Mouse (Mus musculus): ENCODE results near the gene Fxyd5.

Gene Fxyd5

DNA sequence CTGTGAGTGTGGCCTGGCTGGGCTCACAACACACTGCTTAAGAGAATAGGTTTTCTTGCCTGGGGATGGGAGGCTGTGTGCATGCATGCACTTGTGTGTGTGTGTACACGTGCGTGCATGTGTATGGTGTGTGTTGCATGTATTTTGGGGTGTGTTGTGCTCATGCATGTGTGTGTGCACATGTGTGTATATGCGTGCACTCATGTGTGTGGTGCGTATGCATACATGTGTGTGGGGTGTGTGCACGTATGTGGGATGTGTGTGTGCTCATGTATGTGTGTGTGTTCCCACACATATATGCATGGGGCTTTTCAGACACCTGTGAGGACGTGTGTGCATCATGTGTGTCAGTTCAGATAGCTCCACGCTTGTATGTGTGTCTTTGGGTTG, 18.3 kb upstream of the Fxyd5 start:
- no peak for DNase-seq (ENCODE audit: low read depth, low spot score)

DNA sequence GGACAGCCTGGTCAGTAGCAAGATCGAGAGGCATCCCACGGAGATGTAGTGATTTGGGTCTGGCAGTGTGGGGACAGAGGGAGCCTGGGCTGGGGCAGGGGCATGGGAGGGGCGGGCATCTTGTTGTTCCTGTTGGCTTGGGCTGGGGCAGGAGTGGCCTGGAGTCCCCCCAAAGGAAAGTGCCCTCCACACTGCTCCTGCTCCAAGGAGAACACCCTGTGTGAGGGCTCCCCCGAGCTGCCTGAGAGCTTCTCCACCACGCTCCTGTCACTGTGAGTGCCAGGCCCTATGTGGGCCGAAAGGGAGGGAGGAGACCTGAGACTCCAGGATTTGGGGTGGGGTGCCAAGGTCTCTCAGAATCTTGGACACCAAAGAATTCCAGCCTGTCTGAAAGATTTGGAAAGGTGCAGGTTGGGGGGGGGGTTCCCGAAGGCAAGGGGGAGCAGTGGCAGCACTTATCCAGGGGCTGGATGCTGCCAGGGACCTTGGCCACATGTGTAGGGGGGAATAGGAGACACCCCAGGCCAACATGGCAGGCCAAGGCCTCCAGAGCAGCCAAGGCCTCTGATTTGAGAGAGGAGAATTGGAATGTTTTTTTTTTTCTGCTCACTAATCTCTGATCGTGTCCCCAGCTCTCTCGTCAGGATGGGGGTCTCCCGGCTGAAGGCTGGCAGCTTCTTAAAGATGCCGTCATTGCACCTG, 17.8 kb upstream of the Fxyd5 start:
- DNase-seq (ENCODE audit: low read depth, low spot score): no peak

DNA sequence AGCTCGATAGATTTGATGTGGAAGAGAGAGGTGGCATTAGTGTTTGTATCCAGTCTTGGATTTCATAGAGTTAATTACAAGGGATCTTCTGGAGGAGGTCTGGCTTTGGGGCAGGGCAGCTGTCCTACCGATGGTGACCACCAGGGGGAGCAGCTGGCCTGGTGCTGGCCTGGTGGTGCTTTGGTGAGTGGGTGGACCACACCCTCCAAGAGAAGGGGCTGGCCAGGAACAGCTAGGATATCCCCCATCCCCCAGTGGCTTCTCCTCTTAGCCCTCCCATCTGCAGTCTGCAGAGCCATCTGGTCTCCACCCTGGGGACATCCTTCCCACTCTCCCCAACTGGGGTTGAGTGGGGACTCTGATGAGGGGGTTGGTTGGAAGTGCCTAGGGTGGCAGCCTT, 16.8 kb upstream of the Fxyd5 start, which contains the start of gene Lgi4:
TSS of gene Lgi4 (plus strand) at position 235 of the 400 bp plus-strand sequence.
- DNase-seq (ENCODE audit: low read depth, low spot score): no peak

- DNase-seq (ENCODE audit: low read depth, low spot score): no peak
These were observed 15.9 kb upstream of the Fxyd5 start for GRCm38 (mm10) chr7:31058211-31058610.

DNA sequence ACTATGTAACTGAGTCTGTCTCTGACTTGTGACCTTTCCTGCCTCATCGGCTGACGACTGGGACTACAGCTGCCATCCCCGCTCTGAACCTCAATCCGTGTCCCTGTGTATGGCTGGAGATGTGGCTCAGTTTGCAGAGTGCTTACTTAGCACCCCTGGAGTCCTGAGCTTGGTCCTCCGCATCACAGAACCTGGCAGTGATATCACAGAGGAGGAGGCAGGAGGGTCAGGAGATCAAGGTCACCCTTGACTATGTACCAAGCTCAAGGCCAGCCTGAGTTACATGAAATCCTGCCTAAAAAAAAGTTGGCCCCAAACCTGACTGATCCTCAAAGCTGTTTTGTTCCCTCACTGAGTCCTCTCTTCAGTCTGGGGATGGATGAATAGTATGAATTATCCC, 15.4 kb upstream of the Fxyd5 start:
- DNase-seq (ENCODE audit: low read depth, low spot score): no peak

GRCm38 (mm10) chr7:31057071-31057470, 14.8 kb upstream of the Fxyd5 start, which contains the start of gene Fxyd1:
Fxyd1 (minus strand) TSS chr7:31057199.
- DNase-seq (ENCODE audit: low read depth, low spot score): no peak

DNA sequence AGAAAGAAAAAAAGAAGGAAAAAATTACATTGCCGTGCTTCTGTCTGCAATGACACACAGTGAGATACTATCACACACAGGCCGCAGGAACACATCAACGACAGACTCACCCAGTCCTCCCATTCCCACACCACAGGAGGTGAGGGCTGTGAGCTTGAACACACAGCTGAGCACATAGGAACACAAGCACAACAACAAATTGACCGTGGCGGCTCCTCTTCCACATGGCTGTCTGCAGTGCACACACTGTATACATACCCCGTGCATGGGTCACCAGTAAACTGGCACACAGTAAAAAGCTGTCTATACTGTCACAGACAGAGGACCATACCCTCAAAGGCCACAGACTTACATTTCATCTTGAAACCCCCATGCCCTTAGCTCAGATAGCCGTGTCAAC, 14.2 kb upstream of the Fxyd5 start:
- DNase-seq (ENCODE audit: low read depth, low spot score): no peak

- DNase-seq (ENCODE audit: low read depth, low spot score): no peak
These were observed 13.6 kb upstream of the Fxyd5 start for GRCm38 (mm10) chr7:31055883-31056282.

DNA sequence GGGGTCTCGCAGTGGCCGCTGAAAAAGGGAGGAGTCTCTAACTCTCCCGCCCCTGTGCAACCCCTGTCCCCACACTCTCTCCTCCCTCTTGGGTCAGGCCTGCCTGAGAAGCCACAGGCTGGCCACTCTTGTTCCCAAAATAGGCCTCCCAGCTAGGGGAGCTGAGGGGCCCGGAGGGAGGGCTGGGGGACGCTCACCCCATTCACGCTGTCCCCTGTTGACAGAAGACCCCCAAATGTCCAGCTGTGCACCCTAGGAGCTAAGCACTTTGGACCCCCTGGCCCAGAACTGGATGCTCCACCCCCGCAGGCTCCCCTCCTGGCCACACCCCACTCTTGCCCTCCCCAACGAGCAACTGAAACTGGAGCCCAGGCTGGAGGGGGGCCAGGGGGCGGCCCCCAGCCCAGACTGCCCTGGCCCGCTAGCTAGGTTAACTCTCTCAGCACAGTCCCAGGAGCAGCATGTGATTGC, 13.1 kb upstream of the Fxyd5 start:
- no peak for DNase-seq (ENCODE audit: low read depth, low spot score)

DNA sequence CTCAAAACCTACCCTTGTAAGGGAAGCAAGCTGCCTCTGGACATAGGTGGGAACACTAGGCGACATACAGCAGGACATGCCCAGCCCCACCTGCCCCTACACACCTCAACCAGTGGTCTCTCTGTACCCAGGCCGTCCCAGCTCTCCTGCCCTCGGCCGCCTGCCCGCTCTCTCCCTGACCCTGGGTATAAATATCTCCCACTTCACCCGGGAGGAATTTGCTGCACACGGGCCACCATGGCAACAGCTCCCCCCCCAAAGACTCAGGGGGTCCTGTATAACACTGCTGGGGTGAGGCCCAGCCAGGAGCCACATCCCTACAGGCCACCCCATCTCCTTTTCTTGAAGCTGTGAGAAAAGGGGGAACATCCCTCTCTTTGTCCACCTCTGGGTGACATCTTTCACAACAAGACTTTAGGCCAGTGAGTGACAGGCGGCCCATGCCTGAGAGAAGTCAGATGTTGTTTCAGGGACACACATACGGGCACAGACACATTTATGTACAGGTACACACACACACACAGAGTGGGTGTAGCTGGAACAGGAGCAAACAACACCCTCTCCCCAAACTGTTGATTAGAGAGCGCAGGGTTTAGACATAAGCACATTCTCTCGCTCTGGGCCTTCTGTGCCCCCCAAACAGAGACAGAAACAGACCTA, 12.5 kb upstream of the Fxyd5 start:
- no peak for DNase-seq (ENCODE audit: low read depth, low spot score)

GRCm38 (mm10) chr7:31053882-31054447, 11.7 kb upstream of the Fxyd5 start:
- DNase-seq (ENCODE audit: low read depth, low spot score): no peak

DNA sequence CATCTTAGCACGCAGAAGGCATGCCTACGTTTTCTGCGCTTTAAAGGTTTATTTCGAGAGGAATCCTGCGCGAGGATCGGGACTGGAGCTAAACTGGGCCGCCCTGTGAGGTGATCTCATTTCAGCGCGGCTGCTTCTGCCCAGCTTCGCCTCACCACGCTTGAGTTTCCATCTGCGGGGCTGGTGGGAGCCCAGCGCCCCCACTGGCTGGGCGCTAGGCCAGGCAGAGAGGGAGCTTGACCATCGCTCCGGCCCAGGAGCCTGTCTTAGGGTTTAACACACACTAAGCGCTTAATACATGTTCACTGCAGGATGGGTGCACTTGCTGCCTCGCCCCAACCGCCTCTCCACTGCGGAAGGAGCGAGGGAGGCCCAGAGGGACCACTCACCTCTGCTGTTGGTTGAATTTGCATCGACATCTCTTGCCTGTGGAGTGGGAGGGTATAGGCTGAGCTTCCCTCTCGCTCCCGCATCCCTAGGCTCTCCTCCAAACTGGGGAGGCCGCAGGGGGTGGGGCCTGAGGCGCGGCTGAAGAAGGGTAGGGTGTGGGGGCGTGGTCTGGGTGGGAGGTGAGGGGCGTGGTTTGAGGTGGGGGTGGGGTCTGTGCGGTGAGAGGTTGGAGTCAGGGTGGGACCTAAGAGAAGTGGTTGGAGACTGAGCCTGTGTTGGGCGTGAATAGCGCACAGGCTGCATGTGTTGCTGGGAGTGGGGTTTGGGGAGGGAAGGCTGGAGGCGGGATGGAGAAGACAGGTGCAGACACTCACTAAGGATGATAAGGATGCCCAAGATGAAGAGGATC, 10.6 kb upstream of the Fxyd5 start:
- no peak for DNase-seq (ENCODE audit: low read depth, low spot score)

- DNase-seq (ENCODE audit: low read depth, low spot score): no peak
These were observed 10.0 kb upstream of the Fxyd5 start for GRCm38 (mm10) chr7:31052251-31052635.

DNA sequence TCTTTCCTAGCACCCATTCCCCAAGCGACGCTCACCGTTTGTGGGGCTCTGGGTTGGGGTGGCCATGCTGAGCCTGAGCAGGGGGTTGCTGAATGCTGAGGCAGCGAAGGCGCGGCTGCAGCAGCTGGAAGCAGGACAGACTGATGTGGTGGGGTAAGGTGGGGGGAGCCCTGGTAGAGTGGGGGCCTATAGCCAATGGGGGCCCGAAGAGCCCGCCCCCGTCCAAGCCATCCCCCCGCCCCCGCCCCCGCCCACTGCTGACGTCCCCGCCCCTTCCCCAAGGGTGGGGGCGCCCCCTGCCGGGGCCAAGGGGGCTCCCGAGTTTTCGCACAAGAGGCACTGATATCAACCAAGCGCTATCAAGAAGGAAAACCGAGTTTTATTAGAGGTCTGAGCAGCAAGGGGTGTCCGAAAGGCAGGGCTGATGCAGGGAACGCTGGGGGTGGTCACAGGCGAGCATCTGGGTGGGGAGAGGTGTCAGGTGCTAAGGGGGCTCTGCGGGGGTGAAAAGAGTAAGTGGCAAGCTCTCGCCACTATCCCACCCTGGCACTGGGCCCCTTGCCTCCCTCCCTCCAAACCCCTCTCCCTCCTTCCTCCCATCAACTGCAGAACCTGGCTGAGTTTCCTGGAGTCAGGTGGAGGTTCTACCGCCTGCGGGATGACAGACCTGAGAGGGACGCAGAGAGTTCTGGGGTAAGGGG, 9.2 kb upstream of the Fxyd5 start, which contains the start of gene Fxyd7:
TSS of gene Fxyd7 (minus strand) at position 147 of the 701 bp plus-strand sequence.
- DNase-seq (ENCODE audit: low read depth, low spot score): no peak

DNA sequence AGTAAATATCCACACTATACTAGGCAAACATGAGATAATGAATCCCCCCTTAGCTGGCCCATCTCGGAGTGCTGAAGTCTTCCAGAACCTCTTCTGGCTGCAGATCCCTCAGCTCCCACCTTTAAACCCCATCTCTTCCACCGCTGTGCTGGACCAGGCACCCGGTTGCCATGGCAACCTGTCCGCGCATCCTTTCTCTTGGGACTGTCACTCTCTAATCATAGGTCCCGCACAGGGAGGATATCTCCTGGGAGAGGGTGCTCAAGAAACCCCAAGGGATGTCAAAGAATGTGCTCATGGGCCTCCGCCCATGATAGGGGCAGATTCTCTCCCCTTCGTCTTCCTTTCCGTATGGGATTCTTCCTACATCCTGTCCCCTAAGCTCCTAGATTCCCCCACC, 8.6 kb upstream of the Fxyd5 start:
- no peak for DNase-seq (ENCODE audit: low read depth, low spot score)

- no peak for DNase-seq (ENCODE audit: low read depth, low spot score)
These were observed 8.2 kb upstream of the Fxyd5 start for GRCm38 (mm10) chr7:31050487-31050886.

DNA sequence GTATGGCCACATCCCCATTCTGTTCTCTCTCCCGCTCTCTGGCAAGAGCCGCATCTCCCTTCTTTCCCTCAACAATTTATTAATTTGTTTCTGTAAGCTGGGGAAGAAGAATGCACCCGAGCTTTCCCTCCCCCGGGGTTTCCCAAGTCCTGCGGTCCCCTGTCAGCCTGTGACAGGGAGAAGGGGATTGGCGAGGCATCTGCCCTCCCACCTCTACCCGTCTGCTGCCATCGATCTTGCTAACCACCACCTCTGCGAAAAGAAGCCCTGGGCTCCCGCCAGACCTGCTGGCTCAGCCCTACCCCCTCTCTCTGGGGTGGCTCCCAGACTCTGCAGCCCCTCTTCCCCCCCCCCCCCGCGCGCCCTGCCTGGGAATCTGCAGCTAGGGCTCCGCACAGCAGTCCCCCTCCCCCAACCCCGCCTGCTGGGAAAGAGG, 7.6 kb upstream of the Fxyd5 start:
- no peak for DNase-seq (ENCODE audit: low read depth, low spot score)

- DNase-seq (ENCODE audit: low read depth, low spot score): no peak
These were observed 7.0 kb upstream of the Fxyd5 start for GRCm38 (mm10) chr7:31049135-31049845.

DNA sequence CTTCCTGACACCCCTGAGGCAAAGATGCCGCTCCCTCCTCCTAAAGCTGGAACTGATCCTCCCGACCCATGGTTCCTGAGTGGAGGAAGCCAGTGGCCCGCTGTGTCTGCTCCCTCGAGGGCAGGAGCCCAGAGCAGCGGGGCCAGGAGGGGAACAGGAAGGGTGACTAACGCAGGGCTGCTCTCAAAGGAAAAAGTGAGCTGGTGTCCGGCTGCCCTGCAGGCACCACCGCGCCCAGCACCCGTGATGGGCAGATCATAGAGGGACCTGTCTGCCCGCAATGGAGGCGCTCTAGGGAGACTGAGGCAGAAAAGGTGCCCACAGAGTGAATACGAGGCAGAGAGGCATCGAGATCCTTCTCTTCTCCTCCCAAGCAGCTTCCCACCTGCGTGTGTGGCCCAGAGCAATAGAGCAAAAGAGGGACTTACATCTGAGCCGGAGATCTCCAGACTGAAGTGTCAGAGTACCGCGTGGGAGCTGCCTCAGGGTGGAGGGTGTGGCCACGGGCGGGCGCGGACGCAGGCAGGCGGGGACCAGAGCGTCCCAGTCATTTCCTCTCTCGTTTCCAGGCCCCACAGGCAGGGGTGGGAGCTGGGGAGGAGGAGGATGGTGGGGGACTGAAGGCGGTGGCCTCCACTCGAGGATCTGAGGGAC, 492 bp downstream of the Fxyd5 start:
- DNase-seq (ENCODE audit: low read depth, low spot score): no peak

- DNase-seq (ENCODE audit: low read depth, low spot score): no peak
These were observed 1.3 kb downstream of the Fxyd5 start for GRCm38 (mm10) chr7:31041023-31041407.
